Mouse (Mus musculus) hindbrain, embryonic 12.5 days (tissue): Measurements from ENCODE around the gene Gsdme. TPM values are rescaled to one million over a fixed set of nuclear protein-coding genes. Genes with fewer than 3 reads are reported as not detected.

ENCODE experiments used
- ATAC-seq: fragments of 200-750 bp; cut with Nextera tagmentation; 2 replicates; pipeline ENCODE4 v1.8.0; 2017; ENCODE audit warnings: moderate TSS enrichment; ENCODE audit not compliant: low FRiP score
- H3K27ac ChIP-seq: fragments of 300-500 bp; sonication (generic); 2 replicates; pipeline ENCODE4 v1.5.1; 2016; ENCODE audit warnings: mild to moderate bottlenecking
- H3K27me3 ChIP-seq: fragments of 300-500 bp; sonication (generic); 2 replicates; pipeline ENCODE4 v1.6.1; 2016; ENCODE audit warnings: mild to moderate bottlenecking
- H3K36me3 ChIP-seq: fragments of 300-500 bp; sonication (generic); 2 replicates; pipeline ENCODE4 v1.6.1; 2016; ENCODE audit warnings: mild to moderate bottlenecking
- H3K4me1 ChIP-seq: fragments of 300-500 bp; sonication (generic); 2 replicates; pipeline ENCODE4 v1.6.1; 2016
- H3K4me2 ChIP-seq: fragments of 300-500 bp; sonication (generic); replicated peaks from 2 replicates; pipeline ENCODE4 v1.6.1; 2016; ENCODE audit warnings: mild to moderate bottlenecking
- H3K4me3 ChIP-seq: fragments of 300-500 bp; sonication (generic); 2 replicates; pipeline ENCODE4 v1.5.1; 2016; ENCODE audit warnings: mild to moderate bottlenecking
- H3K9ac ChIP-seq: fragments of 300-500 bp; sonication (generic); 2 replicates; pipeline ENCODE4 v1.6.1; 2016; ENCODE audit warnings: mild to moderate bottlenecking, moderate library complexity
- H3K9me3 ChIP-seq: fragments of 300-500 bp; sonication (generic); replicated peaks from 2 replicates; pipeline ENCODE4 v1.6.1; 2016; ENCODE audit warnings: mild to moderate bottlenecking
- WGBS: fragments of 180-500 bp; shearing (Covaris S2); methylation state at CpG from one replicate; pipeline ENCODE4 v1.1.7; 2016; 5-methylcytosine and 5-hydroxymethylcytosine counted together
- polyA plus RNA-seq: library from polyadenylated mRNA; unstranded; fragments of >200 nt; fragmentation: Nextera tagmentation; extraction: Ambion mirVana; gene quantifications from 2 replicates; pipeline ENCODE4 v1.2.1, GENCODE M21; 2016

The Gsdme gene
- polyA plus RNA-seq, 1 experiment from 2014 or later, result 50.9 TPM

- no peak overlapping the region for H3K4me2 ChIP-seq
- H3K27ac ChIP-seq, result no peak overlapping the region
- no peak overlapping the region for H3K4me3 ChIP-seq
- ATAC-seq, result no peak
- H3K4me1 ChIP-seq, result no peaks in the 10 kb centered on the region
- no peak overlapping the region for H3K9ac ChIP-seq
- 0 out of 2 replicates have a peak, but pooled peaks cover 3% of the 10 kb centered on the region for H3K36me3 ChIP-seq
- no peaks in the 10 kb centered on the region for H3K27me3 ChIP-seq
- H3K9me3 ChIP-seq, result no peaks in the 10 kb centered on the region
Observed at GRCm38 (mm10) chr6:50169771-50170170, 93.9 kb downstream of the Gsdme start.

- Histone ChIP-seq H3K27ac (no peak overlapping the region), H3K9ac (no peak overlapping the region), H3K9me3 (no peaks in the 10 kb centered on the region), H3K36me3 (0 out of 2 replicates have a peak, but pooled peaks cover 3% of the 10 kb centered on the region), H3K4me2 (no peak overlapping the region), H3K27me3 (no peaks in the 10 kb centered on the region), H3K4me3 (no peak overlapping the region), H3K4me1 (no peaks in the 10 kb centered on the region)
- no peak for ATAC-seq
- 92% methylated on average over 4 of the region's 4 CpGs for WGBS
Observed at GRCm38 (mm10) chr6:50168821-50169220, 94.8 kb downstream of the Gsdme start.

- H3K9ac ChIP-seq, result no peak overlapping the region
- no peaks in the 10 kb centered on the region for H3K36me3 ChIP-seq
- H3K4me2 ChIP-seq, result no peak overlapping the region
- no peak overlapping the region for H3K27ac ChIP-seq
- no peaks in the 10 kb centered on the region for H3K9me3 ChIP-seq
- H3K4me1 ChIP-seq, result no peaks in the 10 kb centered on the region
- 91% methylated on average over 3 of the region's 3 CpGs for WGBS
- no peak for ATAC-seq
- H3K27me3 ChIP-seq, result no peaks in the 10 kb centered on the region
- no peak overlapping the region for H3K4me3 ChIP-seq
Observed at GRCm38 (mm10) chr6:50163013-50163412, 100.6 kb downstream of the Gsdme start.

GRCm38 (mm10) chr6:50159842-50160241 lies 103.8 kb downstream of the Gsdme start:
- no peak overlapping the region for H3K27ac ChIP-seq
- 82% methylated on average over 6 of the region's 6 CpGs for WGBS
- H3K27me3 ChIP-seq, result no peaks in the 10 kb centered on the region
- ATAC-seq, result no peak
- no peaks in the 10 kb centered on the region for H3K9me3 ChIP-seq
- no peaks in the 10 kb centered on the region for H3K4me1 ChIP-seq
- no peak overlapping the region for H3K9ac ChIP-seq
- H3K36me3 ChIP-seq, result no peaks in the 10 kb centered on the region
- H3K4me3 ChIP-seq, result no peak overlapping the region
- no peak overlapping the region for H3K4me2 ChIP-seq

GRCm38 (mm10) chr6:50149378-50149777 lies 114.3 kb downstream of the Gsdme start:
- ATAC-seq, result no peak
- 95% methylated on average over 4 of the region's 4 CpGs for WGBS
- H3K4me1 ChIP-seq, result no peaks in the 10 kb centered on the region
- H3K4me2 ChIP-seq, result no peak overlapping the region
- no peaks in the 10 kb centered on the region for H3K36me3 ChIP-seq
- no peaks in the 10 kb centered on the region for H3K27me3 ChIP-seq
- H3K9ac ChIP-seq, result no peak overlapping the region
- H3K9me3 ChIP-seq, result no peaks in the 10 kb centered on the region
- no peak overlapping the region for H3K4me3 ChIP-seq
- no peak overlapping the region for H3K27ac ChIP-seq

- Histone ChIP-seq H3K36me3 (no peaks in the 10 kb centered on the region), H3K27ac (no peak overlapping the region), H3K9ac (no peak overlapping the region), H3K27me3 (no peaks in the 10 kb centered on the region), H3K4me3 (no peak overlapping the region), H3K4me2 (no peak overlapping the region), H3K4me1 (no peaks in the 10 kb centered on the region), H3K9me3 (no peaks in the 10 kb centered on the region)
- no peak for ATAC-seq
Observed at GRCm38 (mm10) chr6:50146158-50146557, 117.5 kb downstream of the Gsdme start.

GRCm38 (mm10) chr6:50139526-50139925 lies 124.1 kb downstream of the Gsdme start:
- Histone ChIP-seq H3K36me3 (no peaks in the 10 kb centered on the region), H3K27ac (no peak overlapping the region), H3K9ac (no peak overlapping the region), H3K4me2 (no peak overlapping the region), H3K4me1 (no peaks in the 10 kb centered on the region), H3K27me3 (no peaks in the 10 kb centered on the region), H3K4me3 (no peak overlapping the region), H3K9me3 (no peaks in the 10 kb centered on the region)
- WGBS, result 84% methylated on average over 3 of the region's 3 CpGs
- no peak for ATAC-seq

Other genes starting within 250 kb of the Gsdme start
- gene Mpp6, start 153.6 kb downstream of the Gsdme start, polyA plus RNA-seq, result 76.9 and 80.7 TPM in 2 replicates
- gene Osbpl3, start 192.3 kb upstream of the Gsdme start, polyA plus RNA-seq, result 8.3 and 8.6 TPM in 2 replicates